Mouse (Mus musculus): ENCODE measurements around the gene Gm9945.

DNA sequence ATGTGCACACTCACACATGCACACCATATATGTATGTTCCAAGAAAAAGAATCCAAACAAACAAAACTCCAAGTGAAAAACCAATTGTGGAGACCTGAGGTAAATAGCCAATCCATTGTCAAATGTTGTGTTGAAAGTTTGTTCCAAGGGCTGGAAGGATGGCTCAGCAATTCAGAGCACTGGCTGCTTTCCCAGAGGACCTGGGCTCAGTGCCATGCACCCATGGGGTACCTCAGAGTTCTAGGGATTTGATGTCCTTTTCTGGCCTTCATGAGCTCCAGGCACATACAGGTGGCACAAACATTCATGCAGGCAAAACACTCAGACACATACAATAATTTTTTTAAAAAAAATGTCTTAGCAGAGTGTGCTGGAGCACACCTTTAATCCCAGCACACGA lies 31.4 kb upstream of the Gm9945 start:
- TF ChIP-seq CTCF (IDR thresholded peaks at IDR 0.05; ENCODE audit: low read depth), result no peak
- no peak for TF ChIP-seq EP300 (IDR thresholded peaks at IDR 0.05; ENCODE audit: low read depth)

Measured in heart, postnatal 0 days (tissue).